Mouse (Mus musculus): Measurements from ENCODE around the gene P3h4.

The P3h4 gene

DNA sequence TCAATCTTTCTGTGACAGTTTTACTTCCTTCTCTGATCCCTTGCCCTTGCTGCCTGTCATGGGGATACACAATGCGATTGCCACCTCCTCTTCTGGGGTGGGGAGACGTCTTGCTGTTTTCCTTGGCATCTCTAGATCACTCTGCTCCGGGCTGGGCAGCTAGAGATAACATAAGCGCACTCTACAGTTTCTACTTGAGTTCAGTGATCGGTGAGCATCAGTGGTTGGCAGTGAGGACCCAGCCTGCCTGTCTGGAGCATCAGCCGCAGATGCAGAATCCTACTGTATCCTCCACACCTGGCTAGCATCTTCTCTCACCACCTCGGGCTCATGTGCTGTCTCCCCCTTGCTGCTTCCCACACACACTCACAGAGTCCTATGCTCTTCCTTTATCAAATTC, 45.5 kb downstream of the P3h4 start:
- in situ Hi-C loops (cut with MboI; ENCODE audit: unreplicated experiment in 2 of 2): loop anchor here (5.0 to 25.0 kb wide), 4 partner anchors 38 to 818 kb away; partner anchors contain the start of gene Ccr10 (in 2 of the 2)

- in situ Hi-C loops (cut with MboI; ENCODE audit: unreplicated experiment in 2 of 2): loop anchor here (5.0 to 25.0 kb wide), 5 partner anchors 44 to 824 kb away; partner anchors contain the start of gene Ccr10 (in 2 of the 2)
Measured at GRCm38 (mm10) chr11:100362979-100363562, 51.6 kb downstream of the P3h4 start.

DNA sequence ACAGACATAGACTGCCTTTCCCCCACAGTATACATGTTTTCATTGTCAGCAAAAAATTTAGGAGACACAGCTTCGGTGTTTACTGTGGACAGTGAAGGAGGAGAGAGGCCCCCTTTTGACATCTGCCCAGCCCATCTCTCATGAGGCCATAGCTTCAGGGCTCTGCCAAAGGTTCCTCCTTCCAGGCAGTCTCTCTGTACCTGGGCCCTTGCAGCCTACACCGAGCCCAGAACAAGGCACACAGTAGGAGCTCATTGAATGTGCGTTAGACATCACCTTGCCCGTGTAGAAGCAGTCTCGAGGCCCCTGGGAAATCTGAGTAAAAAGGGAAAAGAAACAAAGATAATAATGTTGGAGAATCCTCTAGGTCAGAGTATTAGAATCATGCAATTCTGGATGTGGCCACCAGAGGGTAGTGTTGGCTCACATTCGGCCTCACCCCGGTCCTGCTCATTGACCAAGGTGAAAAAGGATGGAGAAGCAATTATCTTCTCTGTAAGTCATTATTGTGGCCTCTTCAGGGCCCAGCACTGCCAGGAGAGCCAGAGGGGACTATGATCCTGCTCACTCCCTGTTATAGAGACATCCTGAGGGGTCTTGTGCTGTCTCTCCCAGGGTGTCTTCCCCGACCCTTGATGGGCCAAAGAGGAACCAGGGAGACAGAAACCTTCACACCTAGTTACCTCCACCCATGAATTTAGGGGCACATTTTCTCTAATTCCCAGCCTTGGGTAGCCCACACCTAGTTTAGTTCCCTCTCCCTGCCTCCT, 52.2 kb downstream of the P3h4 start:
- in situ Hi-C loops (cut with MboI; ENCODE audit: unreplicated experiment in 2 of 2): loop anchor here (5.0 to 25.0 kb wide), 5 partner anchors 45 to 825 kb away; partner anchors contain the start of gene Ccr10 (in 2 of the 2)

- in situ Hi-C loops (cut with MboI; ENCODE audit: unreplicated experiment in 2 of 2): loop anchor here (5.0 to 25.0 kb wide), 5 partner anchors 46 to 826 kb away; partner anchors contain the start of gene Ccr10 (in 2 of the 2)
Measured at GRCm38 (mm10) chr11:100361059-100361458, 53.6 kb downstream of the P3h4 start.

- in situ Hi-C loops (cut with MboI; ENCODE audit: unreplicated experiment in 2 of 2): loop anchor here (5.0 to 25.0 kb wide), 5 partner anchors 47 to 827 kb away; partner anchors contain the start of gene Ccr10 (in 2 of the 2)
Measured at GRCm38 (mm10) chr11:100360175-100360574, 54.5 kb downstream of the P3h4 start.

Measured in v-Abl transformed pro-B cells (cell line).